Mouse (Mus musculus) ES-Bruce4 (cell line): ENCODE data around the gene Pitpnc1.

Experiments
- CTCF ChIP-seq: IDR thresholded peaks from one replicate; pipeline ENCODE4 v1.8.1; 2011; ENCODE audit warnings: low read depth, low read length
- EP300 ChIP-seq: IDR thresholded peaks from 2 replicates; pipeline ENCODE4 v1.6.1; 2011; ENCODE audit warnings: low read depth, low read length; ENCODE audit not compliant: insufficient read depth
- POLR2A ChIP-seq: IDR thresholded peaks from one replicate; pipeline ENCODE4 v1.8.1; 2011; ENCODE audit warnings: low read length; ENCODE audit not compliant: insufficient read depth

- peak; percentile 57 for TF ChIP-seq CTCF
- TF ChIP-seq POLR2A: no peak
- no peak for TF ChIP-seq EP300
Observed at GRCm38 (mm10) chr11:107383985-107384384, 86.5 kb downstream of the Pitpnc1 start.
